Mouse (Mus musculus) hindbrain, embryonic 14.5 days (tissue): ENCODE data around the gene Gys1. TPM values are rescaled to one million over a fixed set of nuclear protein-coding genes. Genes with fewer than 3 reads are reported as not detected.

Experiments
- ATAC-seq: fragments of 200-750 bp; cut with Nextera tagmentation; 2 replicates; pipeline ENCODE4 v1.8.0; 2017; ENCODE audit warnings: moderate number of reproducible peaks, mild to moderate bottlenecking, moderate TSS enrichment, moderate library complexity; ENCODE audit not compliant: low FRiP score
- DNase-seq: peaks from one replicate; pipeline ENCODE4 v3.0.0-alpha.2; 2015; ENCODE audit warnings: low spot score
- H3K27ac ChIP-seq: fragments of 300-500 bp; sonication (generic); 2 replicates; pipeline ENCODE4 v1.5.1; 2014; ENCODE audit warnings: mild to moderate bottlenecking, moderate library complexity
- H3K27me3 ChIP-seq: fragments of 300-500 bp; sonication (generic); 2 replicates; pipeline ENCODE4 v1.6.1; 2014; ENCODE audit warnings: mild to moderate bottlenecking, low read length, mixed read lengths; ENCODE audit not compliant: control insufficient read depth, insufficient read depth
- H3K36me3 ChIP-seq: fragments of 300-500 bp; sonication (generic); replicated peaks from 2 replicates; pipeline ENCODE4 v1.6.1; 2014; ENCODE audit not compliant: control insufficient read depth, insufficient read depth
- H3K4me1 ChIP-seq: fragments of 300-500 bp; sonication (generic); replicated peaks from 2 replicates; pipeline ENCODE4 v1.6.1; 2014; ENCODE audit warnings: antibody characterized with exemption, low read length, mixed read lengths; ENCODE audit not compliant: control insufficient read depth, insufficient read depth
- H3K4me2 ChIP-seq: fragments of 300-500 bp; sonication (generic); replicated peaks from 2 replicates; pipeline ENCODE4 v1.6.1; 2014; ENCODE audit warnings: mild to moderate bottlenecking, moderate library complexity
- H3K4me3 ChIP-seq: fragments of 300-500 bp; sonication (generic); replicated peaks from 2 replicates; pipeline ENCODE4 v1.5.1; 2014; ENCODE audit warnings: mild to moderate bottlenecking, low read length
- H3K9ac ChIP-seq: fragments of 300-500 bp; sonication (generic); 2 replicates; pipeline ENCODE4 v1.6.1; 2014
- H3K9me3 ChIP-seq: fragments of 300-500 bp; sonication (generic); 2 replicates; pipeline ENCODE4 v1.6.1; 2016; ENCODE audit warnings: low read length; ENCODE audit not compliant: control insufficient read depth
- WGBS: fragments of 180-500 bp; shearing (Covaris S2); extraction: QIAGEN DNeasy Blood & Tissue Kit; methylation state at CpG from one replicate; pipeline ENCODE4 v1.1.7; 2014; 5-methylcytosine and 5-hydroxymethylcytosine counted together
- microRNA-seq: library from miRNA; unstranded; fragments of <30 nt; microRNA quantifications from one replicate; pipeline ENCODE4, GENCODE M21; 2016
- polyA plus RNA-seq: library from polyadenylated mRNA; unstranded; fragments of >200 nt; fragmentation: Nextera tagmentation; extraction: Ambion mirVana; gene quantifications from 2 replicates; pipeline ENCODE4 v1.2.1, GENCODE M21; 2014

The Gys1 gene
- polyA plus RNA-seq, 1 experiment from 2014 or later = 17.8 TPM

DNA sequence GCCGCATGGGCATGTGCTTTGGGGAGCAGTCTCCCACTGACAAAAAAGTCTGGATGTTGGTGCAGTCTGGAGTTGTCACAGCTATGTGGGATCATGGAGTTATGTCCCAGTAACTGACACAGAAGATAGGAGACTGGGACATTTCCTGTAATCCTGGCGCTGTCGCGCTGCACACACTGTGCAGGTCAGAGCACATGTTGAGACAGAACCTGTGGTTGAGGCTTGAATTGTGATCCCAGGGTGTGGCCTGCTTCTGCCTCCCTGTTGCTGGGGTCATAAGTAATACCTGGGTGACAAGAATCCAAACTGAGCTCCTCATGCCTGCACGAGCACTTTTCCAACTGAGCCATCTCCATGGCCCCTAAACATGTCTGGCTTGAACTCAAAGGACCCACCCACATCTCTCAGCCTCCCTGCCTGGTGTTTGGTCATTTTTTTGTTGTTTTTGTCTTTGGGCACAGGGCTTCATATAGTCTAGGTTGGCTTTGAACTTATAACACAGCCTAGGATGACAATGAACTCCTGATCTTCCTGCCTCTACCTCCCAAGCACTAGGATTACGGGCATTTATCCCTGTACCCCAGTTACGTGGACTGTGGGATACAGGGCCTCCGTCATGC lies 57.7 kb downstream of the Gys1 start:
- ATAC-seq (no peak), DNase-seq (no peak)
- Histone ChIP-seq H3K4me2 (no peak overlapping the region), H3K9ac (no peak overlapping the region), H3K27ac (no peak overlapping the region), H3K9me3 (no peaks in the 10 kb centered on the region), H3K4me1 (peaks cover 11% of the 10 kb centered on the region; the same call in 1 of the 2 replicates), H3K36me3 (peaks cover 54% of the 10 kb centered on the region), H3K27me3 (no peaks in the 10 kb centered on the region), H3K4me3 (no peak overlapping the region)
- WGBS = 93% methylated on average over 8 of the region's 8 CpGs

DNA sequence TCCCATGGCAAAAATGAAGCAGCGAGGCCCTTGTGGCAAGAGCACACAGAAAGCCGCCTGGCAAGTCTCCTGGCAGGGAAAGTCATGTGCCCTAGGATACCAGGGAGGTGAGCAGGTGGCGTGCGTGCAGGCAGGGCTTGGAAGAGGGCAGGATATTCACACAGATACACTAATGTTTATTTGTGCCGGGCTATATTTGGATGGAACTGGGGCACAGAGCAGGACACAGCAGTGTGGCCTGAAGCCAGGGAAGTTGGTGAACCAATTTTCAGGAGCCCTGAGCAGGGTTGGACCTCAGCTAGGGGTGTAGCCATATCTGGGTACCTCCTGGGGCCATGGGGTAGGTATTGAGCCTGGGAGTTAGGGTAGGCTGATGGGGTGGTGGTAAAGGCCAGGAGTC lies 58.3 kb downstream of the Gys1 start:
- Histone ChIP-seq H3K27me3 (no peaks in the 10 kb centered on the region), H3K4me3 (no peak overlapping the region), H3K9ac (no peak overlapping the region), H3K9me3 (no peaks in the 10 kb centered on the region), H3K4me2 (no peak overlapping the region), H3K36me3 (peaks cover 61% of the 10 kb centered on the region), H3K27ac (no peak overlapping the region), H3K4me1 (peaks cover 11% of the 10 kb centered on the region; the same call in 1 of the 2 replicates)
- ATAC-seq (no peak), DNase-seq (no peak)
- WGBS = 98% methylated on average over 5 of the region's 5 CpGs

GRCm38 (mm10) chr7:45494548-45494947 lies 59.9 kb downstream of the Gys1 start:
- Histone ChIP-seq H3K4me3 (no peak overlapping the region), H3K36me3 (peaks cover 77% of the 10 kb centered on the region), H3K27me3 (no peaks in the 10 kb centered on the region), H3K9ac (no peak overlapping the region), H3K4me1 (peaks cover 4% of the 10 kb centered on the region; the same call in 1 of the 2 replicates), H3K27ac (no peak overlapping the region), H3K4me2 (no peak overlapping the region), H3K9me3 (no peaks in the 10 kb centered on the region)
- 82% methylated on average over 9 of the region's 9 CpGs for WGBS
- ATAC-seq (no peak), DNase-seq (no peak)

DNA sequence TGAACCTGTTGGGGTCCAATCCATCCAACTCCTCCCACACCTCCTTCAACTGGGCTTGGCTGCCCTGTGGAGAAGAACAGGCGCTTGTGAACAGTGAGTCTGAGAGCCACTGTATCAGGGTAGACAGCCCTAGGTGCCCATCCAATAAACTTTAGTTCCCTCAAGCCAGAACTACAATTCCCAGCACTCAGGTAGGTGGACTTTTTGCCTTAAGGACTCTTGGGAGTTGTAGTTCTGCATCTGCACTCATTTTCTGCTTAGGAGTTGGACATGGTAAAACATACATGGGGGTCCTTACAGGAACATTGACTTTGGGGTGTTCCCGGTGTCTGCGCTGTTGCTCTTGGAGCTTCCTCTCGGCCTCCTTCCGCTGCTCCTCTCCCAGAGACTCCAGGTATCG lies 63.8 kb downstream of the Gys1 start:
- Histone ChIP-seq H3K4me2 (no peak overlapping the region), H3K9me3 (no peaks in the 10 kb centered on the region), H3K27me3 (no peaks in the 10 kb centered on the region), H3K4me1 (no peaks in the 10 kb centered on the region), H3K36me3 (peaks cover 90% of the 10 kb centered on the region), H3K4me3 (no peak overlapping the region), H3K27ac (no peak overlapping the region), H3K9ac (no peak overlapping the region)
- DNase-seq (no peak), ATAC-seq (no peak)
- WGBS = 96% methylated on average over 6 of the region's 6 CpGs

Small RNA genes within 50 kb of the gene (microRNA-seq; reads per million reads assigned to microRNA genes)
- not detected for gene Gm22133

Other genes starting within 250 kb of the Gys1 start
- 0.50 and 0.57 TPM in 2 replicates for gene Ccdc155, start 230.0 kb upstream of the Gys1 start, polyA plus RNA-seq
- 8.7 and 11.3 TPM in 2 replicates for gene Dkkl1, start 222.7 kb upstream of the Gys1 start, polyA plus RNA-seq
- 37.7 and 48.0 TPM in 2 replicates for gene Tead2, start 219.1 kb upstream of the Gys1 start, polyA plus RNA-seq
- 0.94 and 1.2 TPM in 2 replicates for gene Cd37, start 195.7 kb upstream of the Gys1 start, polyA plus RNA-seq
- gene Slc6a16, start 193.8 kb upstream of the Gys1 start, polyA plus RNA-seq = 0.33 and 0.67 TPM in 2 replicates
- gene Slc6a21, start 157.3 kb upstream of the Gys1 start, polyA plus RNA-seq = not detected in 2 replicates
- 7.8 and 9.3 TPM in 2 replicates for gene Trpm4, start 101.1 kb upstream of the Gys1 start, polyA plus RNA-seq
- 0.20 and 0.41 TPM in 2 replicates for gene Hrc, start 99.6 kb upstream of the Gys1 start, polyA plus RNA-seq
- gene Ppfia3, start 67.8 kb upstream of the Gys1 start, polyA plus RNA-seq = 29.8 and 32.3 TPM in 2 replicates
- 34.8 and 37.9 TPM in 2 replicates for gene Lin7b, start 64.3 kb upstream of the Gys1 start, polyA plus RNA-seq
- 61.4 and 72.3 TPM in 2 replicates for gene Snrnp70, start 39.1 kb upstream of the Gys1 start, polyA plus RNA-seq
- gene Kcna7, start 29.2 kb upstream of the Gys1 start, polyA plus RNA-seq = not detected in 2 replicates
- 0.13 TPM in 1 of 2 replicates, not detected in the other for gene Ntf5, start 21.1 kb upstream of the Gys1 start, polyA plus RNA-seq
- gene Lhb, start 14.0 kb upstream of the Gys1 start, polyA plus RNA-seq = 1.2 and 2.0 TPM in 2 replicates
- 83.9 and 93.5 TPM in 2 replicates for gene Ruvbl2, start 3.3 kb downstream of the Gys1 start, polyA plus RNA-seq
- gene Ftl1, start 25.0 kb downstream of the Gys1 start, polyA plus RNA-seq = 4,936 and 5,483 TPM in 2 replicates
- 182 and 190 TPM in 2 replicates for gene Bax, start 32.1 kb downstream of the Gys1 start, polyA plus RNA-seq
- 0.13 and 0.35 TPM in 2 replicates for gene Tulp2, start 47.0 kb downstream of the Gys1 start, polyA plus RNA-seq
- gene Gm45808, start 52.0 kb downstream of the Gys1 start, polyA plus RNA-seq = not detected in 2 replicates
- 2.8 and 3.6 TPM in 2 replicates for gene Dhdh, start 54.0 kb downstream of the Gys1 start, polyA plus RNA-seq
- gene Nucb1, start 75.6 kb downstream of the Gys1 start, polyA plus RNA-seq = 121 and 122 TPM in 2 replicates
- 12.9 and 13.0 TPM in 2 replicates for gene Ppp1r15a, start 91.4 kb downstream of the Gys1 start, polyA plus RNA-seq
- gene Plekha4, start 91.5 kb downstream of the Gys1 start, polyA plus RNA-seq = 1.4 and 2.3 TPM in 2 replicates
- gene Hsd17b14, start 120.0 kb downstream of the Gys1 start, polyA plus RNA-seq = 0.25 TPM in 1 of 2 replicates, not detected in the other
- 17.4 and 19.0 TPM in 2 replicates for gene Bcat2, start 135.3 kb downstream of the Gys1 start, polyA plus RNA-seq
- not detected in 2 replicates for gene Fgf21, start 180.6 kb downstream of the Gys1 start, polyA plus RNA-seq
- gene Fut1, start 182.4 kb downstream of the Gys1 start, polyA plus RNA-seq = not detected in 2 replicates
- gene Izumo1, start 187.0 kb downstream of the Gys1 start, polyA plus RNA-seq = not detected in 2 replicates
- gene Rasip1, start 192.6 kb downstream of the Gys1 start, polyA plus RNA-seq = 17.2 and 18.3 TPM in 2 replicates
- 3.0 and 3.1 TPM in 2 replicates for gene Mamstr, start 205.1 kb downstream of the Gys1 start, polyA plus RNA-seq
- gene Fut2, start 231.6 kb downstream of the Gys1 start, polyA plus RNA-seq = 0.07 and 0.11 TPM in 2 replicates
- 1.0 and 1.3 TPM in 2 replicates for gene Ntn5, start 249.2 kb downstream of the Gys1 start, polyA plus RNA-seq